Mouse (Mus musculus) MEL (cell line): ENCODE measurements at regions not wholly inside any gene's neighbourhood (a gene's known extent, or its start where the extent isn't known, plus 50 kb on each side); places are given as distances from the start of the nearest gene placed in this dataset.

ENCODE experiments used
- BHLHE40 ChIP-seq: IDR thresholded peaks from 2 replicates; pipeline ENCODE4 v1.6.1; 2012; ENCODE audit warnings: low read depth, mild to moderate bottlenecking, inconsistent platforms, low read length, improper control_type of control experiment, borderline replicate concordance
- POLR2A ChIP-seq, 2 experiments: IDR thresholded peaks; 2 replicates each; pipeline ENCODE4 v1.6.1; 2011 to 2012; ENCODE audit warnings: low read length in 2 of 2, mild to moderate bottlenecking in 2 of 2, control low read depth in 1 of 2, improper control_type of control experiment in 1 of 2, low read depth in 1 of 2, moderate library complexity in 1 of 2; ENCODE audit not compliant: control insufficient read depth in 1 of 2, insufficient read depth in 1 of 2, poor library complexity in 1 of 2
- TBP ChIP-seq: IDR thresholded peaks from 2 replicates; pipeline ENCODE4 v1.8.0; 2011; ENCODE audit warnings: low read depth, low read length, improper control_type of control experiment

DNA sequence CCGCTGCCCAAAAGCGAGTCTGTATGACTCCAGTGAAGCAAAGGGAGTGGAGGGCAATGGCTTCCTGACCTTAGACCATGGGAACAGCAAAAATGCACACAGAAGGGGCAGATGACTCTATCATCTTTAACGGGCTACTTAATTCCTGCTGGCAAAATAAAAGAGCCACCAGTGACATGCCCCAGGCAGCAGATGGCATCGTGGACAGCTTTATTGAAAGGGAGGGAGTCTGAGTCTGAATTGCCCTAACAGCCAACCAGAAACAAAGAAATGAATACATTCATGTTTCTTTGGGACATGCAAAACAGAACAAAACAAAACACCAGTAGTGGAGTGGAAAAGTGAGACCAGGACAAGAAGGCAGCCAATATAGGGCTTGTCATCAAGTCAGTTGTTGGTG, 76.7 kb downstream of the H2al1j start:
- TF ChIP-seq TBP (no peak), BHLHE40 (no peak), POLR2A (IDR thresholded peaks at IDR 0.05; ENCODE audit: control insufficient read depth in 1 of 2, insufficient read depth in 1 of 2, low read depth in 1 of 2, low read length in 2 of 2, poor library complexity in 1 of 2) (no peak)
